Mouse (Mus musculus): ENCODE results near the gene Fstl3. TPM values are rescaled to one million over a fixed set of nuclear protein-coding genes. Genes with fewer than 3 reads are reported as not detected.
"Not testable (repeated sequence)": the region's sequence is repeated elsewhere in the genome, so short reads cannot be mapped to it uniquely, and the experiment has no call there.

Gene Fstl3
- polyA plus RNA-seq, 1 experiment = 5.8 TPM

DNA sequence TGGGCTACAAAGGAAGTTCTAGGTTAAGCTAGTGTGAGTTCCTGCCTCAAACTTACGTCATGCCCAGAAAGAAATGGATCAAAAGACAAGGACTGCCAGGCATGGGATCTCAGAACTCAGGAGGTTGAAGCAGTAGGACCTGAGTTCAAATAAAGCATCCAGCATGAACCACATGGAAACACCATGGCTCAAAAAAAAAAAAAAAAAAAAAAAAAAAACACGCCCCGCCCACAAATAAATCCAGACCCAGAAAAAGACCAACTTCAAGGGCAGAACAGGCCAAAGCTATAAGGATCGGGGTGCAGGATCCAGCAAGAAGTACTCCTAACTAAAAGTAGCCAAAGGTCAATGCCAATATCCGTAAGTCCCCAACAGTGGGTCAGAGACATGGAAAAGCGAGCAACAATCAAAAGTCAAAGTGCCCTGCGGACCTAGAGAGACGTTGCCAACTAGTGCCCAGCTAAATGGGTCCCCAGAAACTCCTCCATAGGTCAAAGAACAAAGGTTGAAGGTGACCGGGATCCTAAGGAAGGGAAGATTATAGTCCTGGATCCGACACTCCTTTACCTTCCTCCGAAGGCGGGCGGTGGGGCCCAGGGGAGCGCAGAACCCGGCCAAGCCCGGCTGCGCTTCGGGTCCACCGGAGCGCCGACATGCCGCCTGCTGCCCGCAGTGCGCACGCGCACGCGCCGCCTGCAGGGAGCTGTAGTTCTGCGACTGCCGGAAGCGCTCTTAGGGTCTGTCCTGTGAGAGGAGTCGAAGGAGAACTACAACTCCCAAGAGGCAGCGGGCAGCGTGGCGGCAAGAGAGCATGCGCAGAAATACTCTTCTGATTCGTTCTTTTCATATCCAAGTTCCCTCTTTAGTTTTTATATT lies 30.9 kb upstream of the Fstl3 start, which contains the start of gene Polrmt:
Polrmt (minus strand) TSS at position 684 of the 876 bp plus-strand sequence.
- Histone ChIP-seq H3K36me3 (ENCODE audit: control insufficient read depth, insufficient read depth, low read length) (peaks cover 13% of the 10 kb centered on the region), H3K27me3 (ENCODE audit: control insufficient read depth, insufficient read depth, low read length) (no peaks in the 10 kb centered on the region), H3K27ac (ENCODE audit: insufficient read depth, low read length) (peak within 1 kb of the TSS; percentile 20; the same call in 1 of the 2 replicates), H3K4me3 (ENCODE audit: extremely low read depth, insufficient read depth, insufficient read length) (peak within 1 kb of the TSS; percentile 74), H3K4me1 (ENCODE audit: control insufficient read depth, insufficient read depth, insufficient read length) (peaks cover 3% of the 10 kb centered on the region)
- WGBS = 3% methylated on average over 38 of the region's 38 CpGs
- DNase-seq (ENCODE audit: low read depth in 1 of 2, low spot score in 2 of 2) = peak; percentile 94
- no peak for TF ChIP-seq CTCF (IDR thresholded peaks at IDR 0.05; ENCODE audit: extremely low read depth, insufficient read depth, insufficient read length, insufficient replicate concordance)
- no peak for TF ChIP-seq POLR2A (IDR thresholded peaks at IDR 0.05; ENCODE audit: low read depth, low read length)

- no peak overlapping the region for H3K27ac ChIP-seq (ENCODE audit: insufficient read depth, low read length)
- H3K36me3 ChIP-seq (ENCODE audit: control insufficient read depth, insufficient read depth, low read length) = peaks cover 8% of the 10 kb centered on the region
- 26% methylated on average over 6 of the region's 6 CpGs for WGBS
- H3K4me3 ChIP-seq (ENCODE audit: extremely low read depth, insufficient read depth, insufficient read length) = no peak overlapping the region; the same call in 1 of the 2 replicates
- DNase-seq (ENCODE audit: low read depth in 1 of 2, low spot score in 2 of 2) = no peak
- no peak for TF ChIP-seq POLR2A (IDR thresholded peaks at IDR 0.05; ENCODE audit: low read depth, low read length)
- TF ChIP-seq CTCF (IDR thresholded peaks at IDR 0.05; ENCODE audit: extremely low read depth, insufficient read depth, insufficient read length, insufficient replicate concordance) = no peak
- peaks cover 3% of the 10 kb centered on the region for H3K4me1 ChIP-seq (ENCODE audit: control insufficient read depth, insufficient read depth, insufficient read length)
- no peaks in the 10 kb centered on the region for H3K27me3 ChIP-seq (ENCODE audit: control insufficient read depth, insufficient read depth, low read length)
Measured at GRCm38 (mm10) chr10:79746774-79747151, 30.3 kb upstream of the Fstl3 start.

GRCm38 (mm10) chr10:79748496-79748895 lies 28.6 kb upstream of the Fstl3 start:
- Histone ChIP-seq H3K27ac (ENCODE audit: insufficient read depth, low read length) (no peak overlapping the region), H3K36me3 (ENCODE audit: control insufficient read depth, insufficient read depth, low read length) (peaks cover 2% of the 10 kb centered on the region; the same call in 1 of the 2 replicates), H3K4me1 (ENCODE audit: control insufficient read depth, insufficient read depth, insufficient read length) (peaks cover 3% of the 10 kb centered on the region), H3K4me3 (ENCODE audit: extremely low read depth, insufficient read depth, insufficient read length) (no peak overlapping the region), H3K27me3 (ENCODE audit: control insufficient read depth, insufficient read depth, low read length) (no peaks in the 10 kb centered on the region)
- 89% methylated on average over 6 of the region's 6 CpGs for WGBS
- TF ChIP-seq CTCF (IDR thresholded peaks at IDR 0.05; ENCODE audit: extremely low read depth, insufficient read depth, insufficient read length, insufficient replicate concordance) = no peak
- TF ChIP-seq POLR2A (IDR thresholded peaks at IDR 0.05; ENCODE audit: low read depth, low read length) = no peak
- DNase-seq (ENCODE audit: low read depth in 1 of 2, low spot score in 2 of 2) = no peak

- Histone ChIP-seq H3K27ac (ENCODE audit: insufficient read depth, low read length) (no peak within 1 kb of the TSS), H3K4me1 (ENCODE audit: control insufficient read depth, insufficient read depth, insufficient read length) (peaks cover 6% of the 10 kb centered on the region), H3K4me3 (ENCODE audit: extremely low read depth, insufficient read depth, insufficient read length) (no peak within 1 kb of the TSS; the same call in 1 of the 2 replicates), H3K36me3 (ENCODE audit: control insufficient read depth, insufficient read depth, low read length) (peaks cover 14% of the 10 kb centered on the region), H3K27me3 (ENCODE audit: control insufficient read depth, insufficient read depth, low read length) (0 out of 2 replicates have a peak, but pooled peaks cover 1% of the 10 kb centered on the region)
- TF ChIP-seq POLR2A (IDR thresholded peaks at IDR 0.05; ENCODE audit: low read depth, low read length) = no peak
- no peak for TF ChIP-seq CTCF (IDR thresholded peaks at IDR 0.05; ENCODE audit: extremely low read depth, insufficient read depth, insufficient read length, insufficient replicate concordance)
- peak in 1 of 2 experiments; percentile 30 for DNase-seq (ENCODE audit: low read depth in 1 of 2, low spot score in 2 of 2)
- WGBS = 11% methylated on average over 36 of the region's 36 CpGs
Measured at GRCm38 (mm10) chr10:79754856-79755516, 22.1 kb upstream of the Fstl3 start, which contains the start of gene Fgf22. Fgf22 (plus strand) TSS chr10:79755076.

GRCm38 (mm10) chr10:79755854-79756253 lies 21.2 kb upstream of the Fstl3 start:
- Histone ChIP-seq H3K4me1 (ENCODE audit: control insufficient read depth, insufficient read depth, insufficient read length) (peaks cover 6% of the 10 kb centered on the region), H3K27me3 (ENCODE audit: control insufficient read depth, insufficient read depth, low read length) (0 out of 2 replicates have a peak, but pooled peaks cover 1% of the 10 kb centered on the region), H3K27ac (ENCODE audit: insufficient read depth, low read length) (no peak overlapping the region), H3K36me3 (ENCODE audit: control insufficient read depth, insufficient read depth, low read length) (peaks cover 18% of the 10 kb centered on the region), H3K4me3 (ENCODE audit: extremely low read depth, insufficient read depth, insufficient read length) (no peak overlapping the region)
- no peak for DNase-seq (ENCODE audit: low read depth in 1 of 2, low spot score in 2 of 2)
- 90% methylated on average over 3 of the region's 3 CpGs for WGBS
- TF ChIP-seq CTCF (IDR thresholded peaks at IDR 0.05; ENCODE audit: extremely low read depth, insufficient read depth, insufficient read length, insufficient replicate concordance) (no peak), POLR2A (IDR thresholded peaks at IDR 0.05; ENCODE audit: low read depth, low read length) (no peak)

GRCm38 (mm10) chr10:79756660-79757059 lies 20.4 kb upstream of the Fstl3 start:
- H3K4me3 ChIP-seq (ENCODE audit: extremely low read depth, insufficient read depth, insufficient read length) = no peak overlapping the region
- no peak overlapping the region for H3K27ac ChIP-seq (ENCODE audit: insufficient read depth, low read length)
- TF ChIP-seq POLR2A (IDR thresholded peaks at IDR 0.05; ENCODE audit: low read depth, low read length) = no peak
- TF ChIP-seq CTCF (IDR thresholded peaks at IDR 0.05; ENCODE audit: extremely low read depth, insufficient read depth, insufficient read length, insufficient replicate concordance) = no peak
- 0 out of 2 replicates have a peak, but pooled peaks cover 1% of the 10 kb centered on the region for H3K27me3 ChIP-seq (ENCODE audit: control insufficient read depth, insufficient read depth, low read length)
- H3K4me1 ChIP-seq (ENCODE audit: control insufficient read depth, insufficient read depth, insufficient read length) = peaks cover 6% of the 10 kb centered on the region
- DNase-seq (ENCODE audit: low read depth in 1 of 2, low spot score in 2 of 2) = no peak
- WGBS = 94% methylated on average over 24 of the region's 24 CpGs
- H3K36me3 ChIP-seq (ENCODE audit: control insufficient read depth, insufficient read depth, low read length) = peaks cover 25% of the 10 kb centered on the region

GRCm38 (mm10) chr10:79759675-79760074 lies 17.4 kb upstream of the Fstl3 start:
- H3K4me1 ChIP-seq (ENCODE audit: control insufficient read depth, insufficient read depth, insufficient read length); H3K27ac ChIP-seq (ENCODE audit: insufficient read depth, low read length); H3K27me3 ChIP-seq (ENCODE audit: control insufficient read depth, insufficient read depth, low read length); H3K4me3 ChIP-seq (ENCODE audit: extremely low read depth, insufficient read depth, insufficient read length); DNase-seq (ENCODE audit: low read depth in 1 of 2, low spot score in 2 of 2): not testable (repeated sequence)
- peaks cover 31% of the 10 kb centered on the region for H3K36me3 ChIP-seq (ENCODE audit: control insufficient read depth, insufficient read depth, low read length)
- 90% methylated on average over 1 of the region's 1 CpGs for WGBS
